Mouse (Mus musculus) liver, embryonic 11.5 days (tissue): ENCODE measurements at regions not wholly inside any gene's neighbourhood (a gene's known extent, or its start where the extent isn't known, plus 50 kb on each side); places are given as distances from the start of the nearest gene placed in this dataset.

Source experiments
- ATAC-seq: fragments of 200-750 bp; cut with Nextera tagmentation; replicated peaks from 2 replicates; pipeline ENCODE4 v1.8.0; 2017; ENCODE audit warnings: moderate number of reproducible peaks, mild to moderate bottlenecking, moderate TSS enrichment, moderate library complexity; ENCODE audit not compliant: low FRiP score
- DNase-seq: peaks from one replicate; pipeline ENCODE4 v3.0.0-alpha.2; 2017; ENCODE audit warnings: low spot score
- H3K27ac ChIP-seq: fragments of 300-500 bp; sonication (generic); 2 replicates; pipeline ENCODE4 v1.5.1; 2014; ENCODE audit warnings: mild to moderate bottlenecking, low read depth, low read length, control low read depth
- H3K27me3 ChIP-seq: fragments of 300-500 bp; sonication (generic); replicated peaks from 2 replicates; pipeline ENCODE4 v1.6.1; 2014; ENCODE audit warnings: low read length, mixed read lengths; ENCODE audit not compliant: control insufficient read depth, insufficient read depth
- H3K36me3 ChIP-seq: fragments of 300-500 bp; sonication (generic); 2 replicates; pipeline ENCODE4 v1.6.1; 2014; ENCODE audit warnings: mild to moderate bottlenecking, low read length, moderate library complexity, mixed read lengths; ENCODE audit not compliant: control insufficient read depth, insufficient read depth
- H3K4me1 ChIP-seq: fragments of 300-500 bp; sonication (generic); replicated peaks from 2 replicates; pipeline ENCODE4 v1.6.1; 2014; ENCODE audit warnings: low read length, mixed read lengths; ENCODE audit not compliant: control insufficient read depth, insufficient read depth
- H3K4me2 ChIP-seq: fragments of 300-500 bp; sonication (generic); 2 replicates; pipeline ENCODE4 v1.6.1; 2014; ENCODE audit warnings: mild to moderate bottlenecking, control low read depth, moderate library complexity
- H3K4me3 ChIP-seq: fragments of 300-500 bp; sonication (generic); 2 replicates; pipeline ENCODE4 v1.5.1; 2014; ENCODE audit warnings: low read depth, low read length, control low read depth
- H3K9ac ChIP-seq: fragments of 300-500 bp; sonication (generic); 2 replicates; pipeline ENCODE4 v1.6.1; 2014; ENCODE audit warnings: low read depth, low read length, control low read depth
- H3K9me3 ChIP-seq: fragments of 300-500 bp; sonication (generic); 2 replicates; pipeline ENCODE4 v1.6.1; 2016; ENCODE audit warnings: low read length, inconsistent platforms, mixed read lengths; ENCODE audit not compliant: control insufficient read depth
- WGBS: fragments of 180-500 bp; shearing (Covaris S2); extraction: QIAGEN DNeasy Blood & Tissue Kit; methylation state at CpG from one replicate; pipeline ENCODE4 v1.1.7; 2014; 5-methylcytosine and 5-hydroxymethylcytosine counted together

GRCm38 (mm10) chr16:31598989-31599421, 64.2 kb upstream of the Dlg1 start:
- peak overlapping the region; percentile 51; the same call in 1 of the 2 replicates for H3K4me2 ChIP-seq
- ATAC-seq (no peak), DNase-seq (no peak)
- no peak overlapping the region for H3K4me3 ChIP-seq
- H3K4me1 ChIP-seq = peaks cover 36% of the 10 kb centered on the region
- no peaks in the 10 kb centered on the region for H3K36me3 ChIP-seq
- peak overlapping the region; percentile 46; the same call in 1 of the 2 replicates for H3K9ac ChIP-seq
- WGBS = 77% methylated on average over 6 of the region's 6 CpGs
- peak overlapping the region; percentile 87 for H3K27ac ChIP-seq
- H3K9me3 ChIP-seq = no peaks in the 10 kb centered on the region
- no peaks in the 10 kb centered on the region for H3K27me3 ChIP-seq

- Histone ChIP-seq H3K4me2 (no peak overlapping the region), H3K27ac (no peak overlapping the region), H3K4me1 (peaks cover 38% of the 10 kb centered on the region), H3K36me3 (no peaks in the 10 kb centered on the region), H3K27me3 (no peaks in the 10 kb centered on the region), H3K9me3 (no peaks in the 10 kb centered on the region), H3K9ac (no peak overlapping the region), H3K4me3 (no peak overlapping the region)
- DNase-seq = no peak
- no peak for ATAC-seq
- WGBS = 86% methylated on average over 3 of the region's 3 CpGs
Measured at GRCm38 (mm10) chr16:31601278-31601677, 62.0 kb upstream of the Dlg1 start.

GRCm38 (mm10) chr16:31603185-31603584, 60.1 kb upstream of the Dlg1 start:
- ATAC-seq (no peak), DNase-seq (no peak)
- WGBS = 75% methylated on average over 11 of the region's 11 CpGs
- H3K9ac ChIP-seq = no peak overlapping the region
- H3K4me1 ChIP-seq = peaks cover 40% of the 10 kb centered on the region
- no peaks in the 10 kb centered on the region for H3K9me3 ChIP-seq
- H3K4me2 ChIP-seq = no peak overlapping the region
- H3K4me3 ChIP-seq = no peak overlapping the region
- no peaks in the 10 kb centered on the region for H3K36me3 ChIP-seq
- no peaks in the 10 kb centered on the region for H3K27me3 ChIP-seq
- H3K27ac ChIP-seq = no peak overlapping the region

- 56% methylated on average over 11 of the region's 11 CpGs for WGBS
- no peak for DNase-seq
Measured at GRCm38 (mm10) chr16:31606389-31607177, 56.7 kb upstream of the Dlg1 start.

GRCm38 (mm10) chr16:31608964-31609363, 54.3 kb upstream of the Dlg1 start:
- H3K4me3 ChIP-seq = no peak overlapping the region

More at GRCm38 (mm10) chr16:31606389-31607177, 56.7 kb upstream of the Dlg1 start:
- peak overlapping the region; percentile 39 for H3K4me2 ChIP-seq
- ATAC-seq = peak; percentile 61
- H3K4me3 ChIP-seq = no peak overlapping the region
- H3K4me1 ChIP-seq = peaks cover 27% of the 10 kb centered on the region
- H3K9ac ChIP-seq = peak overlapping the region; percentile 22; the same call in 1 of the 2 replicates
- no peaks in the 10 kb centered on the region for H3K36me3 ChIP-seq
- no peaks in the 10 kb centered on the region for H3K9me3 ChIP-seq
- peak overlapping the region; percentile 75 for H3K27ac ChIP-seq
- no peaks in the 10 kb centered on the region for H3K27me3 ChIP-seq

GRCm38 (mm10) chr16:31609394-31610172, 53.7 kb upstream of the Dlg1 start:
- WGBS = 51% methylated on average over 10 of the region's 10 CpGs
- H3K36me3 ChIP-seq = no peaks in the 10 kb centered on the region
- DNase-seq (no peak), ATAC-seq (peak; percentile 82)
- H3K4me3 ChIP-seq = no peak overlapping the region
- H3K9ac ChIP-seq = no peak overlapping the region
- peak overlapping the region; percentile 47 for H3K27ac ChIP-seq
- no peaks in the 10 kb centered on the region for H3K9me3 ChIP-seq
- no peaks in the 10 kb centered on the region for H3K27me3 ChIP-seq
- 0 out of 2 replicates have a peak overlapping the region, but pooled peaks have one; percentile 22 for H3K4me2 ChIP-seq
- peaks cover 27% of the 10 kb centered on the region for H3K4me1 ChIP-seq

More at GRCm38 (mm10) chr16:31608964-31609363, 54.3 kb upstream of the Dlg1 start:
- ATAC-seq (no peak), DNase-seq (no peak)
- peak overlapping the region; percentile 47 for H3K27ac ChIP-seq
- H3K9ac ChIP-seq = no peak overlapping the region
- H3K27me3 ChIP-seq = no peaks in the 10 kb centered on the region
- no peaks in the 10 kb centered on the region for H3K9me3 ChIP-seq
- peaks cover 27% of the 10 kb centered on the region for H3K4me1 ChIP-seq
- no peak overlapping the region for H3K4me2 ChIP-seq
- WGBS = 87% methylated on average over 7 of the region's 7 CpGs
- no peaks in the 10 kb centered on the region for H3K36me3 ChIP-seq
